Mouse (Mus musculus): ENCODE measurements around the gene Plppr1.

Plppr1 gene

GRCm38 (mm10) chr4:49059021-49059401 is at the start of gene Plppr1:
TSS of gene Plppr1 (plus strand) at chr4:49059273.
- DNase-seq (ENCODE audit: extremely low read depth, insufficient read length, low spot score) = no peak

- DNase-seq (ENCODE audit: extremely low read depth, insufficient read length, low spot score) = no peak
Observed at GRCm38 (mm10) chr4:49016701-49017100, 42.4 kb upstream of the Plppr1 start.

- DNase-seq (ENCODE audit: extremely low read depth, insufficient read length, low spot score) = no peak
Observed at GRCm38 (mm10) chr4:49023221-49023620, 35.9 kb upstream of the Plppr1 start.

GRCm38 (mm10) chr4:49038311-49038710 is 20.8 kb upstream of the Plppr1 start:
- DNase-seq (ENCODE audit: extremely low read depth, insufficient read length, low spot score) = no peak

- no peak for DNase-seq (ENCODE audit: extremely low read depth, insufficient read length, low spot score)
Observed at GRCm38 (mm10) chr4:49039854-49040253, 19.2 kb upstream of the Plppr1 start.

GRCm38 (mm10) chr4:49041655-49042054 is 17.4 kb upstream of the Plppr1 start:
- no peak for DNase-seq (ENCODE audit: extremely low read depth, insufficient read length, low spot score)

GRCm38 (mm10) chr4:49050628-49051027 is 8.4 kb upstream of the Plppr1 start:
- no peak for DNase-seq (ENCODE audit: extremely low read depth, insufficient read length, low spot score)

GRCm38 (mm10) chr4:49057916-49058315 is 1.2 kb upstream of the Plppr1 start:
- no peak for DNase-seq (ENCODE audit: extremely low read depth, insufficient read length, low spot score)

- DNase-seq (ENCODE audit: extremely low read depth, insufficient read length, low spot score) = no peak
Observed at GRCm38 (mm10) chr4:49058557-49058956, 516 bp upstream of the Plppr1 start.

GRCm38 (mm10) chr4:49059402-49060381 is 619 bp downstream of the Plppr1 start:
- DNase-seq (ENCODE audit: extremely low read depth, insufficient read length, low spot score) = no peak

- DNase-seq (ENCODE audit: extremely low read depth, insufficient read length, low spot score) = no peak
Observed at GRCm38 (mm10) chr4:49069471-49069870, 10.4 kb downstream of the Plppr1 start.

- no peak for DNase-seq (ENCODE audit: extremely low read depth, insufficient read length, low spot score)
Observed at GRCm38 (mm10) chr4:49072886-49073285, 13.8 kb downstream of the Plppr1 start.

GRCm38 (mm10) chr4:49075881-49076280 is 16.8 kb downstream of the Plppr1 start:
- no peak for DNase-seq (ENCODE audit: extremely low read depth, insufficient read length, low spot score)

- no peak for DNase-seq (ENCODE audit: extremely low read depth, insufficient read length, low spot score)
Observed at GRCm38 (mm10) chr4:49079399-49079798, 20.3 kb downstream of the Plppr1 start.

GRCm38 (mm10) chr4:49088205-49088604 is 29.1 kb downstream of the Plppr1 start:
- no peak for DNase-seq (ENCODE audit: extremely low read depth, insufficient read length, low spot score)

GRCm38 (mm10) chr4:49090461-49090860 is 31.4 kb downstream of the Plppr1 start:
- no peak for DNase-seq (ENCODE audit: extremely low read depth, insufficient read length, low spot score)

GRCm38 (mm10) chr4:49099448-49099847 is 40.4 kb downstream of the Plppr1 start:
- no peak for DNase-seq (ENCODE audit: extremely low read depth, insufficient read length, low spot score)

GRCm38 (mm10) chr4:49101934-49102768 is 43.1 kb downstream of the Plppr1 start:
- no peak for DNase-seq (ENCODE audit: extremely low read depth, insufficient read length, low spot score)

- no peak for DNase-seq (ENCODE audit: extremely low read depth, insufficient read length, low spot score)
Observed at GRCm38 (mm10) chr4:49102769-49103193, 43.7 kb downstream of the Plppr1 start.

GRCm38 (mm10) chr4:49104860-49105259 is 45.8 kb downstream of the Plppr1 start:
- DNase-seq (ENCODE audit: extremely low read depth, insufficient read length, low spot score) = no peak

- no peak for DNase-seq (ENCODE audit: extremely low read depth, insufficient read length, low spot score)
Observed at GRCm38 (mm10) chr4:49107895-49108294, 48.8 kb downstream of the Plppr1 start.
